Mouse (Mus musculus) kidney, postnatal 36 days (tissue): ENCODE measurements at regions not wholly inside any gene's neighbourhood (a gene's known extent, or its start where the extent isn't known, plus 50 kb on each side); places are given as distances from the start of the nearest gene placed in this dataset.
A peak's percentile ranks its signal among the peaks of the same experiment; 100 is the strongest.

Source experiments
- DNase-seq, 2 experiments: peaks; one replicate each; pipeline ENCODE4 v3.0.0; 2021 to 2022; ENCODE audit warnings: mixed read lengths in 2 of 2

DNA sequence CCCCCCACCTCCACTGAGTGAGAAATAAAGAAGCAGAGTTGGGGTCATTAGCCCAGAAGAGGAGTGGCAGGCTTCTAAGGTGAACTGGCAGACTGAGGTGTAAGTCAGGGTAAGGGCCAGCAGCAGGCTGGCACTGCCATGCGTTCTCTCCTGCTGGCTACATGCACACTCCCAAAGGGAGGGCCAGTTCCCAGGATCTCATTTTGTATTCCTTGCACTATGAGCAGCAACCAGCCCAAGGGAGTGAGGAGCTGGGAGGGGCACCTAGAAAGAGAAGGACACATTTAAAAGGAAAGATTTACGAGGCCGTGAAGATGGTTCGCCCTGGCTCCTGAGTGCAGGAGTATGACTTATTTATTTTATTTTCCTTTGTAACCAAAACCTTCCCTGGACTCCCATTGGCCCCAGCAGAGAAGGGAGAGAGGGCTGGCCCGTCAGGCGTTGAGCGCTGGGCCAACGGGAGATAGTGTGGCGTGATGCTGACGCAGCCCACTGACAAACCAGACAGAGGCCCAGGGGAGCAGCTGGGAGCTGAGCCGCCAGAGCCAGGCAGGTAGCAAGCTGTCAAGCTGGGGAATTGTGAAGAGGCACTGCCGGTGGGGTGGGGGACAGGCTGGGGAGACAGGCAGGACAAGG, 166.8 kb upstream of the Klf7 start:
- DNase-seq, result no peak

DNA sequence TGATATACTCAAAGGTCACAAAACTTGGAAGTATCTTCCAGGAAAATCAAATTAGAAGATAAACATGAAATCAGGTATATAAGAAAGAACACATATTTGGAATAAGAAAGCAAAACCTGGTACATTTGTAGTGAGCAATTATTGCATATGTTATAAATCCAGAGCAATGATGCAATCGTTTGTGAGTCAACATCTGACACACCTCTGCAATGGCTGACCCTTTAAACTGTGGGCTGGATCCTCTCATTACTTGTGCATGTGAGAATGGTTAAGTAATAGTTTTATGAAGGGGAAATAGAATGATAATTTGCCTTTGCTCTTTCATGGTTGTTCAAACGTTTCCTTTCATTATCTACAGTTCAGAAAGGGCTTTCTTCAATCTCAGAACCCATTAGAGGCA, 165.0 kb upstream of the Klf7 start:
- DNase-seq, result no peak

DNA sequence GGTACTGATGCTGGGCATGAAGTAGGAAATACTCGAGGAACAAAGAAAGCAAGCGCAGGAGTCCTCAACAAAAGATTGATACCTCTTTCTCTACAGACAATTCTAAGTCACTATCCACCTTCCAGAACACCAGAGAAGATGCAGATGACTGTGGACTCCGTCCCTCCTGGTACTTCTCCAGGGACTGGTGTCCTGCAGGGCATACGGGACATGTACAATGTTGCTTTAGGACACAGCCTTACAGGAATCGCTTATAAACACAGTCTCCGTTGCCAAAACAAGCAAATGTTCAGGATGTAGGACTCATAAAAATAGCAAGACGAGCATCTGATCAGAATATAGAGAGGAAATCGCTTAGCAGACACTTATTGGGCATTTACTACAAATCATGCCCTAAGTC, 162.6 kb upstream of the Klf7 start:
- no peak for DNase-seq

DNA sequence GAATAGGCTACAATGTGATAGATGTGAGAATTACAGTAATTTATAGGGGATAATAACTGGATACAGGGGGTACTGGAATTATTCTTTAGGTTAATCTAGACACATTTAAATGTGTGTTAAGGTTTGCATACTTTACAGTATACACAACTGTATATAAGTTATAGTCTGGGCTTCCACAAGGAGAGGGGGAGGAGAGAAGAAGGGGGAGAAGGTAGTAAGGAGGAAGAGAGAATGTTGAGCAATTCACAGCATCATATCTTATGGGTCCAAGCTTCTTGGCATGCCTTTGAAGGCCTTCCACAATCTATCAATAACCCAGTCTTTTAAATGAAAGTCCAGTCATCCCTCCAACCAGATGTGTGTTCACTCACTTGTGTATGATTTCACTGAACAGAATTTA, 153.8 kb upstream of the Klf7 start:
- no peak for DNase-seq

DNA sequence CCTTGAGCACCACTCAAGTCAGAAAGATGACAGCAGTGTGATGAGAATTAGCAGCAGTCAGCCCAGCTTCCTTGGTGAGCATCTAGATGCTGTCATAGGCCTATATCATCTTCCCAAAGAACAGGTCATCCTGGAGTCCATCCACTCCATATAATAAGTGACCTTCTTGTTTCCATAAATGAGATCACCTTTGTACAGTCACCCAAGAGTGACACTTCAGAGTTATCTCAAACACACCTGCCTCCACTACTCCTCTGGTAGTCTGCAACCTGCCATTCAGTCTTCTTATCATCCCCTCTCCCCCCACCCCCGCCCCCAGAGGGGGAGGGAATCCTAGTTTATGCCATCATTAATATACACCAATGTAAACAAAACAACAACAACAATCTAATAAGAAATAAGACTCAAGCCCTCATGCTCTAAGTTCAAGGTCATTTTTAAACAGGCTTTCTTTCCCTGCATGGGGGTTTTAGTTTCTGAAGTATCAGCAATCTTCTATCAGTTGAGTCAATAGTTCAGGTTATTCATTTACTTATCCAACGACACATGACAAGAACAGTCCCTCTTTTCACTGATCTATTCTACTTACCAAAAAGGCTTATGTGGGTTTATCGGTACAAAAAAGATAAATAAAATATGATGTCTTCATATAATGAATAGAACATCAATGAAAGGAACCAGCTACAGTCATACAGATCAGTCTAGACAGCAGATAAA, 153.2 kb upstream of the Klf7 start:
- DNase-seq, result no peak

DNA sequence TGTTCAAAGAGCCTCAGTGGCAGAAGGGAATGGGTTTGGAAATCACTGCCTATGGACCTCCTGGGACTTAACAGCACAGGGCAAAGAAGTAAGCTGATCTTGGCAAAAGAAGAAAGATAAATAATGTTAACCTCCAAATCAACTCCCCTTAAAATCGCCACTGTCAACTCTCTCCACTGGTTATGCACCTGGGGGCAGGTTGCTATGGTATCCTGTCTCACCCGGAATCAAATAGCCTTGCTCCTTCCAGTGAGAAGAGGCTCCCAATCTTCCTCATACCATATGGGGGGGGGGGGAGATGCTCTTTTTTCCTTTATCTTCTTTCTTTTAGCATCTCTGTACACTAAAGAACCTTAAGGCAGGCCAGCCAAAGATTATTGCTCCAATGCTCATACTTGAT, 135.2 kb upstream of the Klf7 start:
- no peak for DNase-seq

DNA sequence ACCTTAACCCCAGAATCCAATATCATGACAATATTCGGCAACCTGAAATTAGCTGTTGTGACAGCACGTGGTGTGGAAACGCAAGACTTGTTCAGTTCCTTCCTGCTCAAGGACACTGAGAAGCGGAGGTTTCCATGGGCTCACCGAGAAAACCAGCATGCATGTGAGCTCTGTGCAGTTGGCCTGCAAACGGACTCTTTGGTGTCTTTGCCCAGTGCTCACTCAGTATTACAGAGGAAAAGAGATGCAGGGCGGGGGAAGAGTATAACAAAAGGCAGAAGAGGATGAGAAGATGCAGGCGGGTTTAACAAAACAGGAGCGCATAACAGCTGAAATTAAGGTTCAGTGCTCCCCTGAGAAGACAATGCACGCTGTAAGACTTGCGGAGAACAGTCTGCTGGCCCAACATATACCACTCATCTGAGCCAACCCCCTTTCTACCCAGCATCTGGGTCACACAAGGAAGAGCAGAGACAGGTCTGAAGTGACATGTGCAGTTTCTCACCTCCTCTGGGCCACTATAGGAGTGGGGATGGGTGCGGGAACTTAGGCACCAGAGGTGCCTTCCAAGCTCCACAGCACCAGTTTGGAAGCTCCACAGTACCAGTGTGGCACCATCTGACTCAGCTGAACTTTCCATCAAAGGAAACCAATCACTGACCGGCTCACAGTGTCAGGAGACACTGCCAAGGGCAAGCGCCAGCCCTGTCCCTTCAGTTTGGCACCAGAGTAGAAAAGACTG, 133.6 kb upstream of the Klf7 start:
- DNase-seq, result no peak

DNA sequence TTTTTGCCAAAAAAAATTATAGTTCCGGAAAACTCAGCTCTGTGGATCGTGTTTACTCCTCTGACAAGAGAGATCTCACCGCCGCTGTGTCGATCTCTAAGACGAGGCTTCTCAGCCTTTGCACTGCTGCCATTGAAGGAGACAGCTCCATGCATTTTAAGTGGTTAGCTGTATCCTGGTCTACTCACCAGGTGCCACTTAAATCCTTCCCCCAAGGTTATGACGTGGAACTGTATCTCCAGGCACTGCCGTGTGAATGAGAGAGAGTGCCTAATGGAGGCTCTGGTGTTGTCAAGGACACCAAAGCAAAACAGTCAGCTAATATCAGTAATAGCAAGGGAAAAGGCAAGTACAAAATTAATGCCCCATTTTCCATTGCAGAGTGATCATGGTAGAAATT, 132.6 kb upstream of the Klf7 start:
- DNase-seq, result no peak

DNA sequence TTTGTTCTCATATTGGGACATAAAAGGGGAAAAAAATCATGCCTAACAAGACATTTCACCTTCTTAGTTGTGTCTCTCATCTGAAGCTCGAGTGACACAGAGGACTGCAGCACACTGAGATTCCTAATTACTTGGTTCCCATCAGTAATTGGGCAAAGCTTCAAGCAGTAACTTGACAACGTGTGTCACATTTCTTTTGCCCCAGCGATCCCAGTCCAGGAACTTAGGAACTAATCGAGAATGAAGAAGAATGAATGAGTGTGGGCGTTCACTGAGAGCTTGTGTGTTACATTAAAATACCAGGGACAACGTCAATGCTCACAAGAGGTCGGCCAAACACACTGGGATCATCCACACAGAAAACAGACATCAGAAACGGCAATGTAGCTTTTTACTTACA, 131.9 kb upstream of the Klf7 start:
- DNase-seq, result no peak

DNA sequence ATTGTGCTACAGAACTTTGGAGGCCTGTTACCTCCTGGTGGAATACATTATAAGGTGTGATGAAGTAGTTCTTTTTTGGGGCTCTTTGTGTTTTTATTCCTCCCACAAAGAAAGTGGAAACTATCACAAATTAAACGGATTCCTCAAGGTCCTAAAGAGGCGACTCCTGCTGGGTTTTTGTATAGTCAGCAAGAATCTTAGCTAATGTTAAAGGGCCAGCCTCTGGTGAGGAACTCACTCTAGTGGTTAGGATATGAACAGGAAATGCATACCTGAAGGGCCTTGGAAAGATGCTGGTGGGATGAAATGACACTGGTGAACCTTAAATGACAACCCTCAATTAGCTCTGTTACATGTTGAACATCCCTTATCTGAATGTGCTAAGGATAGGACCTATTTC, 120.3 kb upstream of the Klf7 start:
- no peak for DNase-seq

DNA sequence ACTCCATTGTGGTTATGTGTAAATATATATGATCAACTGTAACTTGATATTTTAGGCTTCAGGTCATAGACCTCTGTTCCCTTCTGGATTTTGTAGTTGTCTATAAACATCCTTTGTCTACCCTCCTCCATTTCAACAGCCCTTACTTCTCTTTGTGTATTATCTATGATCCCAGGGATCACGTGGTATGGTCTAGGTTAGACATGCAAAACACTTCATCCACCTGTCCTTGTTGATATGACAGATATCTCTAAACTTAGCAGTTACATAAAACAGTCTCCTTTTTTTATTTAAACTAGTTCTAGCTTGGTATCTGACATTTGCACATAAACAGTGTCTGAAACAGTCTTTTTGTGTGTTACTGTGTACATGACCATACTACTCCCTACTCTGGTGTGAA, 107.6 kb upstream of the Klf7 start:
- DNase-seq, result no peak

DNA sequence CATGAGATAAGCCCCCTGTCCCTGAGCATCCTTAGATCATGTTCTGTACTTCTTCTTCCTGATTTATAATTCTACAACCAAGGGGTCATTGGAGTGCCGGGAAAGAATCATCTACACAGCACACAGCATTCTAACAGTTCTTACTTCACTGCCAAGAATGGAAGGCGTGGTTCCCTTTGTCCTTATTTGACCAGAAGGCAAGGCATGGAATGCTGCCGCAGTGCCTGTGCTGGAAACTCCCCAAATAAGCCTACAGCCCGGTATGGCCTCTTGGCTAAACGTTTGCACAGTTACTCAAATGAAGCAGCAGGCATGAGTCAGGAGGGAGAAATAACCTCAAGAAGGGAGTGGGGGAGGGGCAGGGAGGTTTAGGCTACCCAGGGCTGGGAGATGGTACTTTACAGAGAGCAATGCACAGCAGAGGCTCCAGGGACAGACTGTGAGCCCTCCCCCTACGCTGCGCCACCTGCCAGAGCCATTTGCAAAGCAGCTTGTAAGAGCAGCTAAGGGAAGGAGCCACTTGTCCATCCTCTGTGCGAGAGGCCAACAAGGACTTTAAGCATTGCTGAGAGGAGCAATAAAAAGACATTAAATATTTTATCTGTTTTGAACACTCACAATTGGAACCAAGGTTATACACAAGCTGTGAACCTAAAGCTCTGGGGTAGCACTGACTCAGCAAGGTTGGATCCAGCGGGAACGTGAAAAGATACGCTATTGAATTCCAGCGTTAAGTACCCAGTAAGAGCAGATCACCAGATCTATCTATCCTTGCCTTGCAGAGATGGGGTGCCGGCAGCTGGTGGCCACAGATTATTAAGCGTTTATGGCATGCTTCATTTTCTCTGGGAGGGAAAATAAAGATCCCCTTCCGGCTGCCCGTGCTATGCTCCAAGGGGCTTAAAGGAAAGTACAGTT, 104.2 kb upstream of the Klf7 start:
- DNase-seq, result peak; percentile 44 to 63

DNA sequence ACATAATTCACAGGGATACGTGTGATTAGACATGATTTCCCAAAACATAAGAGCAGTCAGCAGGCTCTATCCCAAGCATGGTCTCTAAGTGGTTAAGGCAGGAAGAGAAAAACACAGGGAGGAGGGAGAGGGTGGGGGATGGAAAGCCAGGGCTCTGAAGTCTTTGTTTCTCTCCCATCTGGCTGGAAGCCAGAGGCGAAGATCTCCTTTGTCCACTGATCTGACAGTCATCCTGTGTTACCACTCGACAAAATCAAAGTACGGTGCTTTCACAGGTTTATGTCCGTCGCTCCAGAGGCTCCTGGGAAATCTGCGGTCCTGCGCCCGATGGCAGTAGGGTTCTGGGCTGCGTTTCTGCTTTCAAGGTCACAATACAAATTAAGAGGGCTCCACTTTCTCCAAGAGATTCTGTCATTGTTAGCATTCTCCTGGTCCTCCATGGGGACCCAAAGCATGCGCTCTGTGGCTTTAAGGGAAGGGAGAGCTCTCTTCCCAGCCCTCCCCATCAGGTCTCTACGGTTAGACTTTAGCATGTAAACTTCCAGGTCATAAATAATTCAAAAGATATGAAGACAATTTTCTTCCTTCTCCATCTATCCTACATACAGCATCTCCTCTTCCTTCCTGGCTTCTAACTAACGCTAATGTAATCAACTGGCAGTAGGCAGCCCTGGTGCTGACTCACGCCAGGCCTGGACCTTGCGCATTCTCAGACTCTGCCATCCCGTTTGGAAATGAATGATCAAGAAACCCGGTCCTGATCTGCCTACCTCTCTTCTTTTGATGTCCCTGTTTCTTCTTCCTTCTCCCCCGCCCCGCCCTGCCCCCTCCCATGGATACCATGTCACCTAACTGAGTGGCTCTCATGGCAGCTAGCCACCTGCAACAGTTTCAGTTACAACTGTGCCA, 102.0 kb upstream of the Klf7 start:
- DNase-seq, result peak; percentile 25 to 54

DNA sequence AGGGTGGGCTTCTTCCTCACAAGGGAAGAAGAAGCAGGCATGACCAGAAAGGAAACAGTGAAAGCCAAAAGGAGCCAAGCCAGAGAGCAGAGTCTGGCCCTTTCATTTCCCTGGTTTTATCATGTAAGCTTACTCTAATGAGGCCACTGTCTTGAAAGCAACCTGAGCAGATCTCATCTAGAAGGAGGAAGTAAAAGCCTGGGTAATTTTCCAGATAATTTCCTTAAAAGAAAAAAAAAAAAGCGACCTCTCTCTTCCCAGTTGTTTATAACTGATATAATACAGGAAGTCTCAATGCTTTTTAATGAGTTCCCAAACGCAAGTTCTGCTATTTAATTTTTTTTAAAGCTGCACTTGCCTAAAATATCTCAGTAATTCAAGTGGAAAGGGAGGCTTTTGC, 100.4 kb upstream of the Klf7 start:
- DNase-seq, result no peak

DNA sequence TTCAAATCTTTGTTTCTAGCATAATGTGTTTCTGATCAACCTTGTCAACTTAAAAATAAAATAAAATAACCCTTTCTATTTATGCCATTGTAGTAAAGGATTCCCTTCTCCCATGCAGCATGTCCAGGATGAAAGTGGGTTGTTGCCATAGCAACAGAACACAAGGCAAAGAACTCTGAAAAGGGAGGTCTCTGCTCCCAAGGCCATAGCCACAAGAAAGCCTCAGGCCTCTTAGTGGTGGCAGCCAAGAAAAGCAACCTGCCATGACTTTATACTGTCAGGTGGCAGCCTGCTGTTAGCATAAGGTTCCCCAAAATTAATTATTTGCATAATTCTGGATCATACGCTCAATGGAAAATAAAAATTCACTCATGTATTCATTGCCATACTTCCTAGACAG, 98.4 kb upstream of the Klf7 start:
- no peak for DNase-seq

DNA sequence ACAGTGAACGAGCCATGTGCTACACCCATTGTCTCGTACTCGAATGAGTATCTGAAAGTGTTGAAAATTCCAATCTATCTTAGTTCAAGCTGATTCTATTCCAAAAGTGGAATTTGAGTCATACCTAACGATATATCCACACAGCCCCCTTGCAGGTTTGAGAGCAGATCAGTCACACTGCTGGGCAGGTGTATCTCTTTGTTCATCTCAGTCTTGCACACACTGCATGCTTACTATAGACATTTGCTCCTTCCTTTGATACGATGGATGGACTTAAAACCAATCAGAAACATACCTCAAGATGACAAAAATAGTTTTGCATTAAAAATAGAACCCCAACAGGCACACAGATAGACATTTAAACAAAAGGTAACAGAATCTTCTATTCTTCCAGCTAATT, 98.0 kb upstream of the Klf7 start:
- no peak for DNase-seq

DNA sequence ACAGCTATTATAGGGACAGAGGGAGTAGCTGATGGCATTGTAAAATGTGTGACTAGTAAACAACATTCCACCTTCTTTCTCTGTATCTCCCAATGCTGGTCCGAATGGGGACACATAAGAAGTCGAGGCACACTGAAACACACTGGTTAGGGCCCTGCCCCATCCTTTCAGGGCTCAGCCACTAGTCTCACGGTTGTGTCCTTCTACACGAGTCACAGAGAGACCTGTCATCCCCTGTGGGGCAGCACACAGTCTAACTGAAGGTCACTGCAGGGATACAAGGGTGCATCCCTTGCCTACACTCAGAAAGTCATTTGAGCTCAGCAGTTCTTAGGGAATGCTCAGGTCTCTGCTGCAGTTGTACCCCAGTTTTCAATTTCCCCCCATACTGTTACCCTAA, 93.6 kb upstream of the Klf7 start:
- no peak for DNase-seq

DNA sequence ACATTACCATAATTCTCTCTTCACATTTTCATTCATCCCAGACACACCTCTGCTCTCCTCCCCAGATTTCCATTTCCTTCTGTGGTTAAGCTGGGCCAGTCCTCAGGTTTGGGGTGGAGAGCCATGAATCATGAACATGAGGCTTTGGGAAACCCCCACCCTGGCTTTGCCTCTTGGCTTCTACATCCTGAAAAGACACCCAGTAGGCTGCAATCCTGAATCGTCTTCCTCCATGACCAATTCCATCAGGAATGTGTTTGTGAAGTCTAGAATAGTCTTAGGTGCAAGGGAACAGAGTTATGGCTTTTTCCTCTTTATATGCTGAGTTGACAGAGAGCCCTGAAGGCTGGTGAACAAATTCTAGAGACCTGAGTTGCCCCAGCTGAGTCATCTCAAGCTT, 87.0 kb upstream of the Klf7 start:
- DNase-seq, result no peak

DNA sequence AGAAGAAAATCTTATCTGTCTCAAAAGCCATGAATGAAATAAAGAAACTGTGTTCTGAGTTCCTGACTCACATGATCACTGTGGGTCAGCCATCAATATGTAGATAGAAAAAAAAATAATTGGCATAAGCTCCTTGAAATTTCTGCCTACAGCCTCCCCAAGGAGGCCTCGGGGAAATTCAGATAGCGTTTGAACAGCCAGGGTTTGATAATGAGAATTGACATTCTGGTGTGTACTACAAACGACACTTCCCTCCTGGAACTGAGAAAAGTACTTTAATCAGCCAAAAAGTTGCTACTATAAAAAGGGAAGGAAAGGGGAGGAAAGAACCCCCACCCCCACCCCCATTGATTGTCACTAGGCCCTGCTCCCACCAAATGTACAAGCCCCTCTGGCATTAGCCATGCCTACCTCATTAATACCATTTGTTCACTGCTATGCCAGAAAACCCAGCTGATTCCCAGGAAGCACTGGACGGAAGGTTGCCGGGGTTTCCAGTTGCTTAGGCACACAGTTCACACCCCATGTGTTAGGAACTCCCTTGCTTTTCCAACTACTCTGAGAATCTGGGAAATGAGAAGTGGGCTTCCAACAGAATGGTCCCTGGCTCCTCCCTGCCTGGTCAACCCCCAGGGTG, 78.4 kb upstream of the Klf7 start:
- DNase-seq, result no peak

DNA sequence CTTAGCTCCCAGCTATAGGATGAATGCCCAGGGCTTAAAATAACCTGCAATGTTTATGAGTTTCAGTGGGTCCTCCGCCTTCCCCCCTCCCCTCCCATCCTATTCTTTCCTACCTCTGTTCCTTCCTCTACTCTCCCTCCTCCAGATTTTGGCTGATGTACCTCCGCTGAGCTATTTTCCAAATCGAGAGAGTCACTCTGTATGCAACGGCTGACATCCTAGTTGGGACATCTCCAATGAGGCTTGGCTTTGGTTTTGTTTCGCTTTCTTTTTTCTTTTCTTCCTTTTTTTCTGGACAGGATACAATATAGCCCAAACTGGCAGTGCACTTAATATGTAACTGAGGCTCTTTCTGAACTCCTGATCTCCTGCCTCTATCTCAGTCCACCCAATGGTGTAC, 76.7 kb upstream of the Klf7 start:
- DNase-seq, result no peak

DNA sequence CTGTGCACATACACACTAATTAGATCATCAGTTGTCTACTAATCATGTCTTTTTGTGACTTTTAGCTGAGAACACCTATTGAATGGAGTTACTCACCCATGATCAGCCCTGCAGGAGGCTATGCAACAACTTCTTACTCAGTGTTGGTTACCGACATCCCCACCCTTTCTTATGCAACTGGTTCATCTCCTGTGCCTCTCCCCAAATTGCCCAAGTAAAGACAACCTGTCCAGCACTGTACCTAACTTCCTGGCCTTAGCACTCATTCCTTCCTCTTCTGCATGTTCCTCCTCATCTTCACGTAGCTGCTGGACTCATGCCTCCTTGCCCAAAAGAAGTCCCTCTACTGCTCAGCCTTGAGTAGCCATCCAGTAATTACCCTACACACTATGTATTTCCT, 76.2 kb upstream of the Klf7 start:
- no peak for DNase-seq
